Comparison of ENCODE assay signal across 20 mouse cellular contexts in genomic region chr14:49086522-49086921, GRCm38 (mm10). TPM values are rescaled to one million over a fixed set of nuclear protein-coding genes. Genes with fewer than 3 reads are reported as not detected.
A peak's percentile ranks its signal among the peaks of the same experiment; 100 is the strongest.
DNase-seq lines count a peak whose midpoint lies in the region; ATAC-seq and TF ChIP-seq lines count a peak whose summit lies in the region.
"Had no signal": no experiment of that assay in that cellular context is flagged by ENCODE, and none has a peak within 500 bp of the region (broad histone marks: within the 10 kb centered on the region; RNA-seq: fewer than 3 reads in every experiment).

No protein-coding gene starts in this region.

- CTCF ChIA-PET in Patski (lab: Charles Lee) = interaction anchor here (1.2 kb wide), 1 partner anchor 22 kb away, joined by 3 read pairs; no protein-coding TSS in a partner anchor

- H3K4me3 ChIP-seq in gastrocnemius, adult 2 months = no peak overlapping the region
- H3K4me3 ChIP-seq: embryonic facial prominence, embryonic 12.5 days; forebrain, embryonic 12.5 days; hindbrain, embryonic 15.5 days; left cerebral cortex, adult 2 months; midbrain, embryonic 12.5 days had no signal

- H3K27ac ChIP-seq in gastrocnemius, adult 2 months = no peak overlapping the region
- H3K27ac ChIP-seq: embryonic facial prominence, embryonic 12.5 days; forebrain, embryonic 12.5 days; hindbrain, embryonic 15.5 days; left cerebral cortex, adult 2 months; midbrain, embryonic 12.5 days had no signal

- no peak for TF ChIP-seq CTCF in Patski (IDR thresholded peaks at IDR 0.05)
- TF ChIP-seq CTCF in gastrocnemius, adult 2 months (IDR thresholded peaks at IDR 0.05) = no peak

- in situ Hi-C loops in Patski (cut with MboI; ENCODE audit: low pct_unique_long_range_greater_than_20kb) = no loop called here

- peak; percentile 71 for ATAC-seq in Patski

- H3K27me3 ChIP-seq in Patski = no peaks in the 10 kb centered on the region
- H3K27me3 ChIP-seq: embryonic facial prominence, embryonic 12.5 days; forebrain, embryonic 12.5 days; hindbrain, embryonic 15.5 days; midbrain, embryonic 12.5 days had no signal

- DNase-seq in kidney, adult 11 months = peak; percentile 57
- DNase-seq in kidney, postnatal 4 days = no peak
- DNase-seq in Patski (ENCODE audit: low read depth, low spot score) = no peak
- DNase-seq in kidney, adult 9 months = peak; percentile 80
- peak; percentile 51 for DNase-seq in kidney, postnatal 14 days
- no peak for DNase-seq in heart, adult 11 months
- no peak for DNase-seq in gastrocnemius, adult 2 months
- DNase-seq in gastrocnemius, postnatal 25 days = no peak
- DNase-seq: cerebellum, adult 2 months; cerebellum, postnatal 25 days; layer of hippocampus, adult 9-11 months; lung, adult 2 months; lung, postnatal 14 days; thymus, adult 18-20 months; thymus, postnatal 4 days had no signal

- POLR2A ChIA-PET in Patski (lab: Charles Lee) = interaction anchor here (1.1 kb wide), 1 partner anchor 20 kb away, joined by 3 read pairs; the partner anchor contains the start of gene Ap5m1

- intact Hi-C loops in gastrocnemius, adult 2 months (cut with DNase I) = no loop called here

RNA-seq across cellular contexts. Expression of gene Exoc5, which starts 20.1 kb away (rescaled TPM):
- 38.4 TPM for polyA plus RNA-seq in Patski (2021)
- total RNA-seq in gastrocnemius, adult 2 months (2021) = 10 to 100 TPM; 19.1 to 21.4 TPM
- total RNA-seq in gastrocnemius, postnatal 25 days (2021) = 10 to 100 TPM; 17.6 to 18.5 TPM

RNA-seq across cellular contexts. Expression of gene Ap5m1, which starts 20.6 kb away (rescaled TPM):
- polyA plus RNA-seq in Patski (2021) = 17.2 TPM
- 10 to 100 TPM; 10.5 to 10.9 TPM for total RNA-seq in gastrocnemius, adult 2 months (2021)
- 10 to 100 TPM in 1 of 2 experiments, 1 to 10 TPM in 1; 8.9 to 10.7 TPM for total RNA-seq in gastrocnemius, postnatal 25 days (2021)

Comparison
In these comparisons a context has a peak if more than half of its experiments do, and no peak if none do; other contexts are left out.
1. DNase-seq: peak in kidney, adult 11 months (single experiment), kidney, adult 9 months (single experiment) and kidney, postnatal 14 days (single experiment); none in kidney, postnatal 4 days (0 of 2), Patski (single experiment), heart, adult 11 months (single experiment), gastrocnemius, adult 2 months (single experiment) and gastrocnemius, postnatal 25 days (single experiment).